Comparison of ENCODE assay signal across 8 mouse cellular contexts in genomic region chr7:30143555-30144209, GRCm38 (mm10). TPM values are rescaled to one million over a fixed set of nuclear protein-coding genes. Genes with fewer than 3 reads are reported as not detected.
A peak's percentile ranks its signal among the peaks of the same experiment; 100 is the strongest.
DNase-seq lines count a peak whose midpoint lies in the region; ATAC-seq and TF ChIP-seq lines count a peak whose summit lies in the region.

No protein-coding gene starts in this region.

- no peak for TF ChIP-seq POLR2A in bone marrow macrophage, adult 2 months (IDR thresholded peaks at IDR 0.05; ENCODE audit: borderline replicate concordance, low read depth, low read length)
- no peak for TF ChIP-seq POLR2A in small intestine, adult 2 months (IDR thresholded peaks at IDR 0.05; ENCODE audit: low read depth, low read length)

- no peak for TF ChIP-seq CTCF in bone marrow macrophage, adult 2 months (IDR thresholded peaks at IDR 0.05; ENCODE audit: low read depth, low read length)
- TF ChIP-seq CTCF in intestine, postnatal 0 days (IDR thresholded peaks at IDR 0.05; ENCODE audit: low read depth) = no peak
- TF ChIP-seq CTCF in small intestine, adult 2 months (IDR thresholded peaks at IDR 0.05; ENCODE audit: extremely low read depth, insufficient read length, insufficient replicate concordance, low read depth, low read length) = no peak

- H3K9ac ChIP-seq in intestine, postnatal 0 days (ENCODE audit: low read depth, low read length) = peak overlapping the region; percentile 53; the same call in 1 of the 2 replicates
- peak overlapping the region; percentile 77 for H3K9ac ChIP-seq in midbrain, embryonic 11.5 days (ENCODE audit: low read length)

- intact Hi-C loops in left cerebral cortex, postnatal 4 days (cut with DNase I) = no loop called here

- H3K27ac ChIP-seq in bone marrow macrophage, adult 2 months (ENCODE audit: insufficient read depth, low read depth, low read length) = no peak overlapping the region
- peak overlapping the region; percentile 11; the same call in 1 of the 2 replicates for H3K27ac ChIP-seq in intestine, postnatal 0 days (ENCODE audit: low read depth, low read length)
- H3K27ac ChIP-seq in midbrain, embryonic 11.5 days (ENCODE audit: low read depth, low read length) = peak overlapping the region; percentile 78; the same call in 1 of the 2 replicates
- no peak overlapping the region for H3K27ac ChIP-seq in small intestine, adult 2 months (ENCODE audit: insufficient read depth, low read depth, low read length)

- peak; percentile 68 for ATAC-seq in intestine, postnatal 0 days
- peak; percentile 96 for ATAC-seq in midbrain, embryonic 11.5 days (ENCODE audit: low FRiP score)

- H3K4me2 ChIP-seq in intestine, postnatal 0 days (replicated peaks; ENCODE audit: low read depth) = peak overlapping the region; percentile 73
- H3K4me2 ChIP-seq in midbrain, embryonic 11.5 days = peak overlapping the region; percentile 64

- DNase-seq in embryo, embryonic 9.5 days (ENCODE audit: extremely low spot score) = peak; percentile 91
- DNase-seq in heart, adult 11 months = peak; percentile 96
- peak; percentile 94 for DNase-seq in left cerebral cortex, postnatal 4 days
- peak; percentile 97 for DNase-seq in midbrain, embryonic 11.5 days (ENCODE audit: low spot score, missing footprints)
- no peak for DNase-seq in adipocyte (ENCODE audit: low spot score)

- no peaks in the 10 kb centered on the region for H3K4me1 ChIP-seq in bone marrow macrophage, adult 2 months (ENCODE audit: control insufficient read depth, insufficient read depth, low read length)
- no peaks in the 10 kb centered on the region for H3K4me1 ChIP-seq in intestine, postnatal 0 days (replicated peaks; ENCODE audit: control insufficient read depth, insufficient read depth, low read length)
- H3K4me1 ChIP-seq in midbrain, embryonic 11.5 days (ENCODE audit: control insufficient read depth, insufficient read depth, low read length) = no peaks in the 10 kb centered on the region
- no peaks in the 10 kb centered on the region for H3K4me1 ChIP-seq in small intestine, adult 2 months (ENCODE audit: control insufficient read depth, insufficient read depth, insufficient read length, low read length)

- no peaks in the 10 kb centered on the region for H3K36me3 ChIP-seq in intestine, postnatal 0 days (ENCODE audit: control insufficient read depth, insufficient read depth)
- H3K36me3 ChIP-seq in midbrain, embryonic 11.5 days (ENCODE audit: control insufficient read depth, insufficient read depth, low read length) = no peaks in the 10 kb centered on the region; the same call in 1 of the 2 replicates
- H3K36me3 ChIP-seq in small intestine, adult 2 months (ENCODE audit: control insufficient read depth, insufficient read depth, low read length) = no peaks in the 10 kb centered on the region

- WGBS in intestine, postnatal 0 days = 1% methylated on average over 35 of the region's 35 CpGs
- 3% methylated on average over 35 of the region's 35 CpGs for WGBS in midbrain, embryonic 11.5 days
- WGBS in small intestine, adult 2 months = 6% methylated on average over 35 of the region's 35 CpGs

- H3K27me3 ChIP-seq in intestine, postnatal 0 days (replicated peaks; ENCODE audit: control insufficient read depth, insufficient read depth, low read length) = no peaks in the 10 kb centered on the region
- H3K27me3 ChIP-seq in midbrain, embryonic 11.5 days (ENCODE audit: control insufficient read depth, insufficient read depth, low read length) = no peaks in the 10 kb centered on the region
- no peaks in the 10 kb centered on the region for H3K27me3 ChIP-seq in small intestine, adult 2 months (ENCODE audit: control insufficient read depth, insufficient read depth, low read length)

- 0 out of 2 replicates have a peak, but pooled peaks cover 2% of the 10 kb centered on the region for H3K9me3 ChIP-seq in intestine, postnatal 0 days (ENCODE audit: control insufficient read depth)
- peaks cover 6% of the 10 kb centered on the region; the same call in 1 of the 2 replicates for H3K9me3 ChIP-seq in midbrain, embryonic 11.5 days (ENCODE audit: control insufficient read depth, low read length)

- peak overlapping the region; percentile 44 for H3K4me3 ChIP-seq in bone marrow macrophage, adult 2 months (ENCODE audit: insufficient read depth, low read length)
- H3K4me3 ChIP-seq in intestine, postnatal 0 days (ENCODE audit: low read depth, low read length) = peak overlapping the region; percentile 44
- H3K4me3 ChIP-seq in midbrain, embryonic 11.5 days (ENCODE audit: low read depth, low read length) = peak overlapping the region; percentile 50
- H3K4me3 ChIP-seq in small intestine, adult 2 months (ENCODE audit: low read depth, low read length) = peak overlapping the region; percentile 59

RNA-seq across cellular contexts. Expression of gene Zfp382, which starts 21.9 kb away (rescaled TPM):
- 7.7 and 8.9 TPM in 2 replicates for polyA plus RNA-seq in bone marrow macrophage, adult 2 months (2012; ENCODE audit: insufficient read depth, insufficient read length, missing spikeins)
- 1.7 and 2.4 TPM in 2 replicates for polyA plus RNA-seq in intestine, postnatal 0 days (2015; fragmentation: Nextera tagmentation; extraction: Ambion mirVana)
- 10 to 100 TPM; 33.0 to 33.9 TPM for total RNA-seq in left cerebral cortex, postnatal 4 days (2021)
- 4.4 and 5.8 TPM in 2 replicates for polyA plus RNA-seq in midbrain, embryonic 11.5 days (2014; fragmentation: Nextera tagmentation; extraction: Ambion mirVana)
- 0.06 and 0.19 TPM in 2 replicates for polyA plus RNA-seq in small intestine, adult 2 months (2012; rRNA removed)

RNA-seq across cellular contexts. Expression of gene Zfp146, which starts 25.9 kb away (rescaled TPM):
- 19.9 and 22.9 TPM in 2 replicates for polyA plus RNA-seq in bone marrow macrophage, adult 2 months (2012; ENCODE audit: insufficient read depth, insufficient read length, missing spikeins)
- 3.1 and 3.8 TPM in 2 replicates for polyA plus RNA-seq in intestine, postnatal 0 days (2015; fragmentation: Nextera tagmentation; extraction: Ambion mirVana)
- total RNA-seq in left cerebral cortex, postnatal 4 days (2021) = 10 to 100 TPM; 66.8 to 68.1 TPM
- polyA plus RNA-seq in midbrain, embryonic 11.5 days (2014; fragmentation: Nextera tagmentation; extraction: Ambion mirVana) = 16.6 and 18.1 TPM in 2 replicates
- polyA plus RNA-seq in small intestine, adult 2 months (2012; rRNA removed) = 2.6 and 3.0 TPM in 2 replicates

RNA-seq across cellular contexts. Expression of gene Cox7a1, which starts 40.3 kb away (rescaled TPM):
- polyA plus RNA-seq in bone marrow macrophage, adult 2 months (2012; ENCODE audit: insufficient read depth, insufficient read length, missing spikeins) = 8.0 and 14.3 TPM in 2 replicates
- 54.1 and 60.2 TPM in 2 replicates for polyA plus RNA-seq in intestine, postnatal 0 days (2015; fragmentation: Nextera tagmentation; extraction: Ambion mirVana)
- total RNA-seq in left cerebral cortex, postnatal 4 days (2021) = 1 to 10 TPM; 1.5 to 2.0 TPM
- polyA plus RNA-seq in midbrain, embryonic 11.5 days (2014; fragmentation: Nextera tagmentation; extraction: Ambion mirVana) = 3.5 and 4.1 TPM in 2 replicates
- 47.5 and 165 TPM in 2 replicates for polyA plus RNA-seq in small intestine, adult 2 months (2012; rRNA removed)

RNA-seq across cellular contexts. Expression of gene Zfp260, which starts 49.1 kb away (rescaled TPM):
- polyA plus RNA-seq in bone marrow macrophage, adult 2 months (2012; ENCODE audit: insufficient read depth, insufficient read length, missing spikeins) = 40.2 and 49.9 TPM in 2 replicates
- 32.5 and 34.3 TPM in 2 replicates for polyA plus RNA-seq in intestine, postnatal 0 days (2015; fragmentation: Nextera tagmentation; extraction: Ambion mirVana)
- total RNA-seq in left cerebral cortex, postnatal 4 days (2021) = 10 to 100 TPM; 64.8 to 65.3 TPM
- 138 and 139 TPM in 2 replicates for polyA plus RNA-seq in midbrain, embryonic 11.5 days (2014; fragmentation: Nextera tagmentation; extraction: Ambion mirVana)
- polyA plus RNA-seq in small intestine, adult 2 months (2012; rRNA removed) = 2.6 and 7.1 TPM in 2 replicates

RNA-seq across cellular contexts. Expression of gene Zfp566, which starts 53.4 kb away (rescaled TPM):
- 1.6 and 2.8 TPM in 2 replicates for polyA plus RNA-seq in bone marrow macrophage, adult 2 months (2012; ENCODE audit: insufficient read depth, insufficient read length, missing spikeins)
- polyA plus RNA-seq in intestine, postnatal 0 days (2015; fragmentation: Nextera tagmentation; extraction: Ambion mirVana) = 2.6 and 3.1 TPM in 2 replicates
- total RNA-seq in left cerebral cortex, postnatal 4 days (2021) = 10 to 100 TPM; 12.9 to 17.3 TPM
- 14.8 and 15.7 TPM in 2 replicates for polyA plus RNA-seq in midbrain, embryonic 11.5 days (2014; fragmentation: Nextera tagmentation; extraction: Ambion mirVana)
- polyA plus RNA-seq in small intestine, adult 2 months (2012; rRNA removed) = 0.11 and 0.95 TPM in 2 replicates

Comparison
In these comparisons a context has a peak if more than half of its experiments do, and no peak if none do; other contexts are left out.
1. H3K27ac ChIP-seq: peak in intestine, postnatal 0 days (single experiment) and midbrain, embryonic 11.5 days (single experiment); none in bone marrow macrophage, adult 2 months (single experiment) and small intestine, adult 2 months (single experiment).
2. Peak in every context shown above with its lines, with median percentiles within 50 percentile points of each other: H3K4me3 ChIP-seq.